Mouse (Mus musculus): ENCODE results near the gene Alox12. TPM values are rescaled to one million over a fixed set of nuclear protein-coding genes. Genes with fewer than 3 reads are reported as not detected.

Alox12 gene
- polyA plus RNA-seq (2012; fragmentation: generic; extraction: Trizol), result 0.47 TPM
- long read RNA-seq, experiment 1, partial matches to known transcripts, result 0 of 2 reads
- long read RNA-seq, experiment 1, other reads (novel, unspliced or antisense), result 1 of 2 reads
- long read RNA-seq, experiment 2, partial matches to known transcripts, result 0 of 3 reads
- long read RNA-seq, experiment 2, other reads (novel, unspliced or antisense), result 0 of 3 reads

DNA sequence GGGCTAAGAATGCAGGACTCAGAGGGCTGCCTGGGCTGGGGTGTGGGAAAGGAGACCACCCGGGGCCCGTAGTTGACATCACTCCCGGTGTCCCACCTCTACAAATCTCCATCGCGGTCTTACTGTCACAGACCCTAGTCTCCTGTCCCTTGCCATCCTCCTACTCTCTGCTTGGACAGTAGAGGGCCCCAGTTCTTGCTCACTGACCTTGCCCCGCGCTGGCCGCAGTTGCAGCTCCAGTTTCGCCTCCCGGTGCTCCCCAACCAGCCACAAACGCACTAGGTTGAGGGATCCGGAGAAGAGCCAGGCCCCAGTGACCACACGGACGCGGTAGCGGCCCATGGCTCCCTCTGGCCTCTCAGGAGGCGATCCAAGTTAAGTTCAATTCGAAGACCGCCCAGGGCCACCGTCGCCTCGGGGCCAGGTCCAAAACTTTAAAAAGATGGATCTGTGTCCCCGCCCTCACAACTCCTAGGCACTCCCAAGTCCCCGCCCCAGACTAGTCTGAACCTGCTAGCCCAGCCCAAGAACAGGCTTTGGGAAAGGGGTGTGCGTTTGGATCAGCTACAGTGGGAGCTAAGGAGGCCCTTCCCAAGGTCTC is at the start of gene Alox12:
Alox12 (minus strand) TSS at position 423 of the 601 bp plus-strand sequence.
- Histone ChIP-seq H3K36me3 (ENCODE audit: control insufficient read depth, insufficient read depth) (no peaks in the 10 kb centered on the region), H3K27me3 (ENCODE audit: control insufficient read depth, insufficient read depth, insufficient read length) (peaks cover 18% of the 10 kb centered on the region), H3ac (ENCODE audit: control insufficient read depth, insufficient read length, low read depth) (peak within 1 kb of the TSS; percentile 45), H3K79me3 (ENCODE audit: low read depth) (no peaks in the 10 kb centered on the region), H3K79me2 (ENCODE audit: control insufficient read depth, insufficient read depth) (no peaks in the 10 kb centered on the region), H3K4me3 (ENCODE audit: insufficient read depth, poor library complexity, severe bottlenecking) (no peak within 1 kb of the TSS)
- TF ChIP-seq CTCF (IDR thresholded peaks at IDR 0.05; ENCODE audit: control insufficient read depth, insufficient read depth, insufficient read length), result peak; percentile 57
- no peak for TF ChIP-seq MYOD1 (IDR thresholded peaks at IDR 0.05; ENCODE audit: control insufficient read depth, insufficient read length, low read depth)
- no peak for TF ChIP-seq MYOG (IDR thresholded peaks at IDR 0.05; ENCODE audit: control insufficient read depth, extremely low read depth, insufficient read length)
- TF ChIP-seq FOSL1 (IDR thresholded peaks at IDR 0.05; ENCODE audit: insufficient read depth, low read length, poor library complexity, severe bottlenecking), result no peak
- TF ChIP-seq USF1 (IDR thresholded peaks at IDR 0.05; ENCODE audit: low read depth), result no peak
- TF ChIP-seq CEBPB (IDR thresholded peaks at IDR 0.05; ENCODE audit: low read depth), result no peak
- TF ChIP-seq MAX (IDR thresholded peaks at IDR 0.05), result no peak

- peaks cover 13% of the 10 kb centered on the region for H3K27me3 ChIP-seq (ENCODE audit: control insufficient read depth, insufficient read depth, insufficient read length)
- H3K4me3 ChIP-seq (ENCODE audit: insufficient read depth, poor library complexity, severe bottlenecking), result no peak overlapping the region
- no peak overlapping the region for H3ac ChIP-seq (ENCODE audit: control insufficient read depth, insufficient read length, low read depth)
- TF ChIP-seq FOSL1 (IDR thresholded peaks at IDR 0.05; ENCODE audit: insufficient read depth, low read length, poor library complexity, severe bottlenecking) (no peak), MYOD1 (IDR thresholded peaks at IDR 0.05; ENCODE audit: control insufficient read depth, insufficient read length, low read depth) (no peak), MYOG (IDR thresholded peaks at IDR 0.05; ENCODE audit: control insufficient read depth, extremely low read depth, insufficient read length) (no peak)
- H3K36me3 ChIP-seq (ENCODE audit: control insufficient read depth, insufficient read depth), result no peaks in the 10 kb centered on the region
- no peaks in the 10 kb centered on the region for H3K79me2 ChIP-seq (ENCODE audit: control insufficient read depth, insufficient read depth)
- H3K79me3 ChIP-seq (ENCODE audit: low read depth), result no peaks in the 10 kb centered on the region
Measured at GRCm38 (mm10) chr11:70302293-70302692, 47.1 kb upstream of the Alox12 start.

GRCm38 (mm10) chr11:70297836-70298454 is 42.8 kb upstream of the Alox12 start:
- H3K36me3 ChIP-seq (ENCODE audit: control insufficient read depth, insufficient read depth), result no peaks in the 10 kb centered on the region
- no peaks in the 10 kb centered on the region for H3K79me3 ChIP-seq (ENCODE audit: low read depth)
- H3K4me3 ChIP-seq (ENCODE audit: insufficient read depth, poor library complexity, severe bottlenecking), result no peak overlapping the region
- H3K27me3 ChIP-seq (ENCODE audit: control insufficient read depth, insufficient read depth, insufficient read length), result peaks cover 16% of the 10 kb centered on the region
- no peak for TF ChIP-seq CEBPB (IDR thresholded peaks at IDR 0.05; ENCODE audit: low read depth)
- TF ChIP-seq MAX (IDR thresholded peaks at IDR 0.05), result no peak
- TF ChIP-seq MYOD1 (IDR thresholded peaks at IDR 0.05; ENCODE audit: control insufficient read depth, insufficient read length, low read depth), result no peak
- no peak for TF ChIP-seq MYOG (IDR thresholded peaks at IDR 0.05; ENCODE audit: control insufficient read depth, extremely low read depth, insufficient read length)
- TF ChIP-seq CTCF (IDR thresholded peaks at IDR 0.05; ENCODE audit: control insufficient read depth, insufficient read depth, insufficient read length), result no peak
- no peak for TF ChIP-seq FOSL1 (IDR thresholded peaks at IDR 0.05; ENCODE audit: insufficient read depth, low read length, poor library complexity, severe bottlenecking)
- TF ChIP-seq USF1 (IDR thresholded peaks at IDR 0.05; ENCODE audit: low read depth), result no peak
- no peak overlapping the region for H3ac ChIP-seq (ENCODE audit: control insufficient read depth, insufficient read length, low read depth)
- no peaks in the 10 kb centered on the region for H3K79me2 ChIP-seq (ENCODE audit: control insufficient read depth, insufficient read depth)

- TF ChIP-seq CTCF (IDR thresholded peaks at IDR 0.05; ENCODE audit: control insufficient read depth, insufficient read depth, insufficient read length) (no peak), MYOG (IDR thresholded peaks at IDR 0.05; ENCODE audit: control insufficient read depth, extremely low read depth, insufficient read length) (no peak), MYOD1 (IDR thresholded peaks at IDR 0.05; ENCODE audit: control insufficient read depth, insufficient read length, low read depth) (no peak), FOSL1 (IDR thresholded peaks at IDR 0.05; ENCODE audit: insufficient read depth, low read length, poor library complexity, severe bottlenecking) (no peak), USF1 (IDR thresholded peaks at IDR 0.05; ENCODE audit: low read depth) (no peak), CEBPB (IDR thresholded peaks at IDR 0.05; ENCODE audit: low read depth) (no peak), MAX (IDR thresholded peaks at IDR 0.05) (no peak)
- Histone ChIP-seq H3K27me3 (ENCODE audit: control insufficient read depth, insufficient read depth, insufficient read length) (peaks cover 13% of the 10 kb centered on the region), H3K79me3 (ENCODE audit: low read depth) (no peaks in the 10 kb centered on the region), H3K36me3 (ENCODE audit: control insufficient read depth, insufficient read depth) (no peaks in the 10 kb centered on the region), H3K79me2 (ENCODE audit: control insufficient read depth, insufficient read depth) (no peaks in the 10 kb centered on the region), H3K4me3 (ENCODE audit: insufficient read depth, poor library complexity, severe bottlenecking) (no peak overlapping the region), H3ac (ENCODE audit: control insufficient read depth, insufficient read length, low read depth) (no peak overlapping the region)
Measured at GRCm38 (mm10) chr11:70297405-70297804, 42.3 kb upstream of the Alox12 start.

DNA sequence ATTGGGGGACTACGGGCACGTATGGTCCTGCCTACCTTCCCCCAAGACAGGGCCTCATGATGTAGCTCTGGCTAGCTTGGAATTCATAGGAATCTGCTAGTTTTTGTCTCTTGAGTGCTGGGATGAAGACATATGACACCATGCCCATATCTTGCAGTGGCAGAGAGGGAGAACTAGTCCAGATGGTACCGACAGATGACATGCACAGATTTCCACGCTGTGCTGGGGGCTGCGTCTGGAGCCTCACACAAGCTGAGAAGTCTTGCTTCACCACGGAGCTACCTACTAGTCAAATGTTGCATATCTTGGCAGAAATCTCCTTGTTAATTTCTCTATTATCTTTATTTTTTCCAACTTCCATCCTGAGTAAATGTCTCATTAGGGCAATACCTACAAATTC is 38.7 kb upstream of the Alox12 start:
- no peaks in the 10 kb centered on the region for H3K36me3 ChIP-seq (ENCODE audit: control insufficient read depth, insufficient read depth)
- TF ChIP-seq MAX (IDR thresholded peaks at IDR 0.05) (no peak), MYOG (IDR thresholded peaks at IDR 0.05; ENCODE audit: control insufficient read depth, extremely low read depth, insufficient read length) (no peak), CTCF (IDR thresholded peaks at IDR 0.05; ENCODE audit: control insufficient read depth, insufficient read depth, insufficient read length) (no peak), CEBPB (IDR thresholded peaks at IDR 0.05; ENCODE audit: low read depth) (no peak), MYOD1 (IDR thresholded peaks at IDR 0.05; ENCODE audit: control insufficient read depth, insufficient read length, low read depth) (no peak), USF1 (IDR thresholded peaks at IDR 0.05; ENCODE audit: low read depth) (no peak), FOSL1 (IDR thresholded peaks at IDR 0.05; ENCODE audit: insufficient read depth, low read length, poor library complexity, severe bottlenecking) (no peak)
- no peak overlapping the region for H3K4me3 ChIP-seq (ENCODE audit: insufficient read depth, poor library complexity, severe bottlenecking)
- H3ac ChIP-seq (ENCODE audit: control insufficient read depth, insufficient read length, low read depth), result no peak overlapping the region
- peaks cover 3% of the 10 kb centered on the region for H3K27me3 ChIP-seq (ENCODE audit: control insufficient read depth, insufficient read depth, insufficient read length)
- no peaks in the 10 kb centered on the region for H3K79me3 ChIP-seq (ENCODE audit: low read depth)
- H3K79me2 ChIP-seq (ENCODE audit: control insufficient read depth, insufficient read depth), result no peaks in the 10 kb centered on the region

Measured in C2C12 (cell line).